Mouse (Mus musculus): ENCODE results near the gene 1110008P14Rik. TPM values are rescaled to one million over a fixed set of nuclear protein-coding genes. Genes with fewer than 3 reads are reported as not detected.

The 1110008P14Rik gene
- total and polyA plus RNA-seq, 3 experiments, result 24.3 to 32.4 (median 27.8) TPM

- H3K27ac ChIP-seq (ENCODE audit: insufficient read depth, low read depth), result no peak overlapping the region
- no peak overlapping the region for H3K4me3 ChIP-seq (replicated peaks in 1 of 3; ENCODE audit: low read depth in 2 of 3, low read length in 2 of 3, poor library complexity in 1 of 3)
- H3K4me1 ChIP-seq (ENCODE audit: control insufficient read depth in 1 of 2, insufficient read depth in 2 of 2), result peaks cover 2 to 9% of the 10 kb centered on the region in 2 experiments; a peak in 3 of 4 replicates
- H3K9ac ChIP-seq (ENCODE audit: insufficient read depth, low read depth), result no peak overlapping the region
- H3K9me3 ChIP-seq (replicated peaks; ENCODE audit: low read length), result no peaks in the 10 kb centered on the region
- H3K36me3 ChIP-seq (replicated peaks in 1 of 2; ENCODE audit: control insufficient read depth in 1 of 2, insufficient read depth in 1 of 2, low read length in 1 of 2), result peaks cover 2 to 15% of the 10 kb centered on the region in 2 experiments
- H3K27me3 ChIP-seq (replicated peaks), result peaks cover 52% of the 10 kb centered on the region
- no peak overlapping the region for H3K4me2 ChIP-seq (ENCODE audit: insufficient read depth, low read depth, poor library complexity, severe bottlenecking)
- no peaks in the 10 kb centered on the region for H3K79me2 ChIP-seq (replicated peaks; ENCODE audit: control insufficient read depth, extremely low read depth, insufficient read depth, poor library complexity, severe bottlenecking)
- dilution Hi-C loops (cut with MboI; ENCODE audit: extremely low pct_ligation_motif_present, extremely low pct_unique_long_range_greater_than_20kb, low sequenced_read_pairs) (no loop called here), in situ Hi-C loops (cut with MboI; ENCODE audit: low pct_ligation_motif_present, low pct_unique_long_range_greater_than_20kb, low sequenced_read_pairs) (no loop called here)
- TF ChIP-seq MYC (IDR thresholded peaks at IDR 0.05; ENCODE audit: low read depth, low read length) (no peak), GABPA (IDR thresholded peaks at IDR 0.05; ENCODE audit: insufficient replicate concordance, low read depth, low read length) (no peak), BHLHE40 (IDR thresholded peaks at IDR 0.05; ENCODE audit: low read depth, low read length) (no peak), RCOR1 (conservative IDR thresholded peaks at IDR 0.05; ENCODE audit: low read depth, low read length) (no peak), TBP (conservative IDR thresholded peaks at IDR 0.05; ENCODE audit: low read depth, low read length) (no peak), RAD21 (IDR thresholded peaks at IDR 0.05; ENCODE audit: low read depth, low read length) (no peak), NRF1 (IDR thresholded peaks at IDR 0.05; ENCODE audit: low read depth, low read length) (no peak), MEF2A (IDR thresholded peaks at IDR 0.05; ENCODE audit: borderline replicate concordance, low read depth, low read length) (no peak), POLR2AphosphoS2 (IDR thresholded peaks at IDR 0.05; ENCODE audit: low read depth, low read length) (no peak), CHD2 (IDR thresholded peaks at IDR 0.05; ENCODE audit: low read length) (no peak), MAX (IDR thresholded peaks at IDR 0.05; ENCODE audit: low read length) (no peak), JUND (conservative IDR thresholded peaks at IDR 0.05; ENCODE audit: low read depth, low read length) (no peak), SMC3 (IDR thresholded peaks at IDR 0.05; ENCODE audit: low read depth, low read length) (no peak), UBTF (IDR thresholded peaks at IDR 0.05; ENCODE audit: low read depth, low read length) (no peak), MAFK (IDR thresholded peaks at IDR 0.05; ENCODE audit: insufficient replicate concordance, low read length) (no peak)
- DNase-seq (ENCODE audit: extremely low read depth), result no peak
Measured at GRCm38 (mm10) chr2:32360741-32361140, 21.0 kb downstream of the 1110008P14Rik start.

GRCm38 (mm10) chr2:32358381-32358780, 23.4 kb downstream of the 1110008P14Rik start:
- H3K27me3 ChIP-seq (replicated peaks), result peaks cover 58% of the 10 kb centered on the region
- dilution Hi-C loops (cut with MboI; ENCODE audit: extremely low pct_ligation_motif_present, extremely low pct_unique_long_range_greater_than_20kb, low sequenced_read_pairs), result no loop called here
- in situ Hi-C loops (cut with MboI; ENCODE audit: low pct_ligation_motif_present, low pct_unique_long_range_greater_than_20kb, low sequenced_read_pairs), result no loop called here
- no peak overlapping the region for H3K4me2 ChIP-seq (ENCODE audit: insufficient read depth, low read depth, poor library complexity, severe bottlenecking)
- no peak overlapping the region for H3K9ac ChIP-seq (ENCODE audit: insufficient read depth, low read depth)
- no peaks in the 10 kb centered on the region for H3K9me3 ChIP-seq (replicated peaks; ENCODE audit: low read length)
- H3K79me2 ChIP-seq (replicated peaks; ENCODE audit: control insufficient read depth, extremely low read depth, insufficient read depth, poor library complexity, severe bottlenecking), result no peaks in the 10 kb centered on the region
- DNase-seq (ENCODE audit: extremely low read depth), result no peak
- no peak overlapping the region for H3K27ac ChIP-seq (ENCODE audit: insufficient read depth, low read depth)
- no peak overlapping the region for H3K4me3 ChIP-seq (replicated peaks in 1 of 3; ENCODE audit: low read depth in 2 of 3, low read length in 2 of 3, poor library complexity in 1 of 3)
- H3K36me3 ChIP-seq (replicated peaks in 1 of 2; ENCODE audit: control insufficient read depth in 1 of 2, insufficient read depth in 1 of 2, low read length in 1 of 2), result no peaks in the 10 kb centered on the region
- H3K4me1 ChIP-seq (ENCODE audit: control insufficient read depth in 1 of 2, insufficient read depth in 2 of 2), result peaks cover 2 to 4% of the 10 kb centered on the region in 2 experiments; a peak in 3 of 4 replicates
- TF ChIP-seq PAX5 (IDR thresholded peaks at IDR 0.05; ENCODE audit: low read length) (no peak), SMC3 (IDR thresholded peaks at IDR 0.05; ENCODE audit: low read depth, low read length) (no peak), MAZ (IDR thresholded peaks at IDR 0.05; ENCODE audit: low read depth, low read length) (no peak)

Data from CH12.LX (cell line).